Mouse (Mus musculus) gastrocnemius, adult 18-20 months (tissue): ENCODE data around the gene Thsd4. TPM values are rescaled to one million over a fixed set of nuclear protein-coding genes. Genes with fewer than 3 reads are reported as not detected.
A peak's percentile ranks its signal among the peaks of the same experiment; 100 is the strongest.

ENCODE experiments used
- DNase-seq: peaks from one replicate; pipeline ENCODE4 v3.0.0; 2021; ENCODE audit warnings: low spot score
- total RNA-seq, 2 experiments: library from RNA; stranded (reverse); gene quantifications; 2 replicates each; pipeline ENCODE4 v1.2.3; 2021

The Thsd4 gene
- total RNA-seq, 2 experiments from 2014 or later, result 0.45 to 0.82 TPM

GRCm38 (mm10) chr9:60271940-60272339 is 249.9 kb downstream of the Thsd4 start:
- DNase-seq, result no peak

DNA sequence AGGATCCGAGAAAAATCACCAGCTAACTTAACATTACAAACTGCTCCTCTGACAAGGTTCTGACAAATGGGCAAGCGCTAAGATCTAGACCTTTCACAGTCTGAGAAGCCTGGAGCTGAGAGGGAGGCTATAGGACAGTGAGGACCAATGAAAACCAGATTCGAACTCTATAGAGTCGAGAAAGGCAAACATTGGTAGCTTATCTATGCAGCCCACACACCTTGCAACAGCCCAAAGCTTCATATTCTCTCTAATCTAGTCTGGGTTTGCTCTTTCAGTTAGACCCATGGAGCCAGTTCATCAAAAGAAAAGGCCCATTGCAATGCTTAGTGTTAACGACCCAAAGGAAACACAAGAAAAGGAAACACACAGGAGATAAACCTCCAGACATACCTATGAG is 252.0 kb downstream of the Thsd4 start:
- DNase-seq, result no peak

DNA sequence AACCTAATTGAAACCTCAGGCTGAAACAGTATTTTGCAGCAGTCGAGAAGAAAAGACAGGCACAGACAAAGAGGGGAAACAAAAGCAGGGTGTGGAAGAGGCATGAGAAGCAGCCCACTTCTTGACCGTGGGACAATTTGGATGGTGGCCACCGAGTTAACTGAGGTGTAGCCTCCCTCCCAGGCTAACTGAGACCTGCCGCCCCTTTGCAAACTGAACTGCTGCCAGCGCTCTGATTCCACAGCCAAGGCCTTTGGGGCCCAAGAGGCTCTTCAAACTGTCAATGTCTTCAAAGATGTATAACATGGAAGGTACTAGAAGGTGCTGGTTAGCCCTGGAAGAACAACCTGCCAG is 254.6 kb downstream of the Thsd4 start:
- DNase-seq, result no peak

DNA sequence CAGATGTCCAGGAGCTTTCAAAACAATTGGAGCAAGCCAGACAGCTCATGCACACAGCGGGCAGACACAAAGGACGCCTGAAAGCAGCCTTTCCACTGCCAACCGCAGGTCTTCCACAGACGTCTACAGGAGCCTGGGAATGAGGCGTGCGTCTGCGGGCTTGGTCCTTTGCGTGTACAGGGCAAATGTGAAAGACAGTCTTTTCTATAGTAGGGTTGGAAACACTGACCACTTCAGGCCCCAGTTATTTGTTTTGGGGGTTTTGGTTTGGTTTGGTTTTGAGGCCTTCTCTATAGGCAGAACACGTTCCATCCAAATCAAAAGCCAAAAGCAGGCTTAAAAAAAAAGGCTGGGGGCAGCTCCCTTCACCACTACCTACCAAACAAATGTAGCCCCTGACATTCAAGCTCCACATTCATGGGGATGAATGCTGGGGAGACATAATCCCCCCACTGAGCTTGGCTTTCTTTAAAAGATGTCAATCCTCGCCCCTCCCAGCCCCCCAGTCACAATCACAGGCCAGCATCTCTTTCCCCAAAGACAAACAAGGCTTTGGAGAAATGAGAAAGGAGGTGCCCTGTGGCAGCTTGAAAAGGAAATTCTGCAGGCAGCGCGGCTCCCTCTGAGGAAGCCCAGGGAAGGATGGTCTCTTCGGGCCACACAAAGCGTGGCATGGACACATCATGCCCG is 255.1 kb downstream of the Thsd4 start:
- DNase-seq, result no peak

DNA sequence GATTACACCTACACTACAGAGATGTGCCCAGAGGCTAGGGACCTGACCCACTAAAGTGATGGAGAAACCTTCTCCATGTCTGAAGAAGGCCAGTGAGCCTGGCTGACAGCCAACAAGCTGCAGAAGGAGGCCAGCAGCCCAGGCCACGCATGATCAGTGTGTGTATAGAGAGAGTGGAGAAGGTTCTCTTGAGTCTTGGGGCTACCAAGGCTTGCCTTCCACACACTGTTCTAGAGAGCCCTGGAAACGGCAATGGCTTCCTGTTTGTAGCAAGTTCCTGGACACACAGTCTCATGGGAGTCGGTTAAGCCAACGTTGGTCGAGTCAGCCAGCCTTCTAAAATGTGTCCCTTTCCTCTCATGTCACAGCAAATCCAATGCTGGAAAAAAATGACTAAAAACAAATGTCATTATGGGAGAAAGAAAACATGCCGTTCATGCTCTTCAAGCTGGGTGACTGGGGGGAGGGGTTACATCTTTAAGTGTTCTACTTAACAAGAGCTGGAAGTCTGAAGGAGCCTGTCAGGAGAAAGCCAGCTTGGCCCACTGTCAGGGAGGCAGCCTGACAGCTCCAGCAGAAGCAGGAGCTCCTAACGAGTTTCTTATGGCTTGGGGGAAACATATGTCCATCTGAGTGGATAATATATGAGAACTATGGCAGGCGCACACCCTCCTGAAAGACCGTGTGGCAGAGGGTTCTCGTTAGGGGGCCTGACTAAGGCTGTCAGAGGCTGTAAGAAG is 257.1 kb downstream of the Thsd4 start:
- no peak for DNase-seq

GRCm38 (mm10) chr9:60262515-60263140 is 259.2 kb downstream of the Thsd4 start:
- DNase-seq, result no peak

GRCm38 (mm10) chr9:60259626-60260025 is 262.2 kb downstream of the Thsd4 start:
- DNase-seq, result peak; percentile 50

DNA sequence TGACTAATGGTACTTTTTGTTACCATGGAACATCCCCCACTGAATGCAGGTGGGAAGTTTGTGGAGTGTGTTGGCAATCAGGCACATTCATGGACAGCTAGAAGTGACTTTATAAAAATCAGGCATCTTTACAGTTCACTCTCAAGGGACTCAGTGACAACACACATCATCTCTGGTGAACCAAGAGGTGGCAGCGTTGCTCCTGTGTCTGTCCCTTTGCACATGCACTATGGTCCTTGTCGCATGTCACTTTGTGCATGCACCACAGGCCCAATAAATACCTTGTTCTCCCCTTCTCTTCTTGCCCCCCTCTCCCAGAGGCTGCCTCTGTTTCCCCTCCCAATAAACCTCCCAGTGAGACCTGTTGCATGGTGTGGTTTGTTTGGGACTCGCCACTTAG is 270.1 kb downstream of the Thsd4 start:
- DNase-seq, result no peak

- DNase-seq, result no peak
Measured at GRCm38 (mm10) chr9:60250403-60250802, 271.4 kb downstream of the Thsd4 start.

GRCm38 (mm10) chr9:60247998-60248397 is 273.8 kb downstream of the Thsd4 start:
- DNase-seq, result no peak

GRCm38 (mm10) chr9:60244943-60245342 is 276.9 kb downstream of the Thsd4 start:
- DNase-seq, result peak; percentile 70

DNA sequence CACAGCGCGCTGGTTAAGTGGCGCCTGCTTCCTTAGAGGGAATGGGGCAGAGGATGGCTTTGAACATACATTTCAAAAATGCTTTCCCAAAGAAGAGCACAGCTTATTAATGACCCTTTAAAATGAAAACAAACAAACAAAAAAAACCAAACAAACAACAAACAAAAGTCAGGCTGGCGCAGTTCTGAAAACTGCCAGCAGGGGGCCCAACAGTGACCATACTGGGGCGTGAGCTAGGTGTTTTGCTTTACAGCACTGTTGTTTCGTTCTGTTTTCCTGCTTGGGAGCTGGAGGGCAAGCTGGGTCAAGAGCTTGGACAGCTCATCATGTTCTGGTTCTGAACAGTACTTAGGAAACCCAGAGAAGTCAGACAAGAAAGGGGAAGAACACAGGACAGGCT is 278.3 kb downstream of the Thsd4 start:
- no peak for DNase-seq

GRCm38 (mm10) chr9:60237667-60238066 is 284.2 kb downstream of the Thsd4 start:
- DNase-seq, result peak; percentile 18

DNA sequence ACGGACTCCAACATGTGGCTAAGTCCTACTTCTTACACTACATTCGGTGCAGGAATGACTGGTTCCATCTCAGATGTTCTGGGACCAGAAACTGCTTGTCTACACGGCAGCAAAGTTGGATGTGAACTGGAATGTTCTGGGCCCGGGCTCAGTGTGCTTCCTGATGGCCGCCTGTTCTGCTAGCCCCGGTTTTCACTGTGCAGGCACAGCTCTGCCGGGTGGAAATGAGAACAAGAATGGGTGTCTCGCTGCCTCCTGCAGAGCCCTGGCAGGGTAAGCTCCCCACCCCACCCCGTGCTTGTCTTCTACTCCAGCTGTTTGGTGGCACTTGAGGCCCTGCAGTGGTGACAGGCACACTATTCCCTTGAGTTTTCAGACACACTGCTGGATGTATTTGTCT is 285.7 kb downstream of the Thsd4 start:
- no peak for DNase-seq

DNA sequence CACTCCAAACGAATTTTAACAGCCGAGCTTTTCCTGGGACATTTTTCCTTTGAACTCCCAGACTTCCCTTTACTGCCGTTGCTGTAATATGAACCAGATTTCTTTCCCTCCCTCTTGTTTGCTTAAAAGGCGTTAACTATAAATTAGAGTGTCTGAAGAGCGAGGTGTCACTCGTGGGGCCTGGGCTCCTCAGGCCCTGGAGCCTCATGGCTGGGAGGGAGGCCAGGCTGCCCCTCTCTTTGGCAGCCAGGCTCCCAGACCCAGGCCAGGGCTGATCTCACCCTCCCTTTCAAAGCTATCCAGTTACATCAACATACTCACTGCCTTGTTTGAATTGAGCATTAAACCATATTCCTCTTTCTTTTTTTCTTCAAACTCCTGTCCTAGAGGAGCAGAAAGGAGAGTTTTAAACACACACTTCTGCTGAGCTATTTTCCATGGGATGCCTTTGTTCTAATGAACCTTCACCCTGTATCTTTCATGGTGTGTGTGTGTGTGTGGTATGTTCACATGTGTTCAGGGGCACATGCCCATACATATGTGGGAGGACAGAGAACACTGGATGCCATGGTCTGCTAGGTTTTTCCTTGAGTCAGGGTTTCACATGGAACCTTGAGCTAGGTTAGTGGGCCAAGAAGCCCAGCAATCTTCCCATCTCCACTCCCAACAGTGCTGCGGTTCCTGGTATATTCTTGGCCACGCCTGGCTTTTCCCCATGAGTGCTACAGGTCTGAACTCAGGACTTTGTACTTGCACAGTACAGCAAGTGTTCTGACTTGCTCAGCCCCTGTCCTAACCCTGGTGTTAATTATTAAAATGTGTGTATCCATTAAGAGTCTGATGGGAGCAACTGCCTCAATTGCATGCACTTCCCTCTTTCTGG is 287.4 kb downstream of the Thsd4 start:
- no peak for DNase-seq

- DNase-seq, result no peak
Measured at GRCm38 (mm10) chr9:60231981-60232881, 289.6 kb downstream of the Thsd4 start.

DNA sequence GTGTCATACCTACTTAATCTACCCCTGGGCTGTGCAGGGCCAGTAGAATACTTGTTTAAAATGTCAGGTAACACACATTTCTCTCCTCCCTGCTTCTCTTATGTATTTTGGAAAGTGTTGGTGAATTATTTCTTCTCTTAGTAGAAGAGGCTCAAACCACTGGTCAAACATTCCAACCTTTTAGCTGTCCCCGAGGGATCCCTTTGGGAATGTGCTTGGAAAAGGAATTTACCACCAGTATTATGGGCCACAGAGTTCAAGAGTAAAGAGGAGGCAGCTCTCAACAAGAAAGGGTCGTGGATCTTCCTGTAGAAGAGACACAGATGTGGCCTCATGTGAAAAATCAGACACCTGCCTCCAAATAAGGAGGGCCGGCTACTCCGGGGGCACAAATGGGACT is 292.4 kb downstream of the Thsd4 start:
- no peak for DNase-seq

DNA sequence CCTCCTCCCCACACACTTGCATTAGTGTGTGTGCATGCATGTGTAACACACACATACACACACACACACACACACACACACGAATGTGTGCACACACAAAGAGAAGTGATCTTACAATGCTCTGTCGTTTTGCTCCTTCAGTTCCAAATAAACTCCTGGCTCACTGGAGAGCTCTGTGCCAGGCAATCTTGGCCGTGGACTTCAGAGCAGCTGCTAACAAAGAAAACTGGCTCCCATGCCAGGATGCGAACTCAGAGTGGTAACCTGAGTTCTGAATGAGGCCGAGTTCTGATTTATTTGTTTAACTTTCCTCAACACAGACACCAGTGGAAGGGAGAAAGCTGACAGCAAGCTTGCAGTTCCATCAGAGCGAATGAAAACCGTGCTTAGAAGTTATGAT is 294.1 kb downstream of the Thsd4 start:
- DNase-seq, result no peak

- no peak for DNase-seq
Measured at GRCm38 (mm10) chr9:60226679-60227078, 295.2 kb downstream of the Thsd4 start.

- no peak for DNase-seq
Measured at GRCm38 (mm10) chr9:60226155-60226554, 295.7 kb downstream of the Thsd4 start.

- no peak for DNase-seq
Measured at GRCm38 (mm10) chr9:60225453-60225852, 296.4 kb downstream of the Thsd4 start.
